Mouse (Mus musculus): ENCODE measurements around the gene Lipi. TPM values are rescaled to one million over a fixed set of nuclear protein-coding genes. Genes with fewer than 3 reads are reported as not detected.

Gene Lipi
- total RNA-seq, 1 experiment, result not detected

- no peak for DNase-seq (ENCODE audit: low read depth, low spot score)
- H3K36me3 ChIP-seq (ENCODE audit: control insufficient read depth, insufficient read depth, low read length, poor library complexity, severe bottlenecking), result no peaks in the 10 kb centered on the region
- H3K9me3 ChIP-seq (ENCODE audit: control insufficient read depth, insufficient read depth, low read depth, low read length), result no peaks in the 10 kb centered on the region
- no peak overlapping the region for H3K4me3 ChIP-seq (ENCODE audit: insufficient read depth in 1 of 2, low read depth in 1 of 2, low read length in 2 of 2, poor library complexity in 1 of 2, severe bottlenecking in 1 of 2)
- no peak overlapping the region for H3K27ac ChIP-seq (ENCODE audit: insufficient read depth, low read depth, low read length, poor library complexity, severe bottlenecking)
- no peak for TF ChIP-seq MAFK (IDR thresholded peaks at IDR 0.05; ENCODE audit: insufficient read depth, low read depth, low read length)
- TF ChIP-seq ZNF384 (IDR thresholded peaks at IDR 0.05; ENCODE audit: low read depth, low read length), result no peak
- TF ChIP-seq HCFC1 (IDR thresholded peaks at IDR 0.05; ENCODE audit: borderline replicate concordance, insufficient read depth, low read length), result no peak
- TF ChIP-seq ZC3H11A (IDR thresholded peaks at IDR 0.05; ENCODE audit: borderline replicate concordance, low read depth, low read length), result no peak
- no peak for TF ChIP-seq CHD2 (IDR thresholded peaks at IDR 0.05; ENCODE audit: low read depth, low read length)
- no peaks in the 10 kb centered on the region for H3K4me1 ChIP-seq (ENCODE audit: control insufficient read depth in 2 of 2, insufficient read depth in 2 of 2, low read length in 2 of 2, poor library complexity in 1 of 2)
- in situ Hi-C loops (cut with MboI; ENCODE audit: low sequenced_read_pairs in 2 of 2, unreplicated experiment in 2 of 2), result no loop called here
- H3K9ac ChIP-seq (ENCODE audit: insufficient read depth, low read depth, low read length, poor library complexity, severe bottlenecking), result no peak overlapping the region
These were observed 3.6 kb downstream of the Lipi start for GRCm38 (mm10) chr16:75582279-75582678.

GRCm38 (mm10) chr16:75562910-75563309 is 23.0 kb downstream of the Lipi start:
- no peak overlapping the region for H3K9ac ChIP-seq (ENCODE audit: insufficient read depth, low read depth, low read length, poor library complexity, severe bottlenecking)
- no peak overlapping the region for H3K27ac ChIP-seq (ENCODE audit: insufficient read depth, low read depth, low read length, poor library complexity, severe bottlenecking)
- no peaks in the 10 kb centered on the region for H3K36me3 ChIP-seq (ENCODE audit: control insufficient read depth, insufficient read depth, low read length, poor library complexity, severe bottlenecking)
- no peaks in the 10 kb centered on the region for H3K4me1 ChIP-seq (ENCODE audit: control insufficient read depth in 2 of 2, insufficient read depth in 2 of 2, low read length in 2 of 2, poor library complexity in 1 of 2)
- TF ChIP-seq MAFK (IDR thresholded peaks at IDR 0.05; ENCODE audit: insufficient read depth, low read depth, low read length) (no peak), ZC3H11A (IDR thresholded peaks at IDR 0.05; ENCODE audit: borderline replicate concordance, low read depth, low read length) (no peak), CHD2 (IDR thresholded peaks at IDR 0.05; ENCODE audit: low read depth, low read length) (no peak), HCFC1 (IDR thresholded peaks at IDR 0.05; ENCODE audit: borderline replicate concordance, insufficient read depth, low read length) (no peak), ZNF384 (IDR thresholded peaks at IDR 0.05; ENCODE audit: low read depth, low read length) (no peak)
- in situ Hi-C loops (cut with MboI; ENCODE audit: low sequenced_read_pairs in 2 of 2, unreplicated experiment in 2 of 2), result no loop called here
- DNase-seq (ENCODE audit: low read depth, low spot score), result no peak
- no peak overlapping the region for H3K4me3 ChIP-seq (ENCODE audit: insufficient read depth in 1 of 2, low read depth in 1 of 2, low read length in 2 of 2, poor library complexity in 1 of 2, severe bottlenecking in 1 of 2)
- no peaks in the 10 kb centered on the region for H3K9me3 ChIP-seq (ENCODE audit: control insufficient read depth, insufficient read depth, low read depth, low read length)

GRCm38 (mm10) chr16:75545310-75545709 is 40.6 kb downstream of the Lipi start:
- in situ Hi-C loops (cut with MboI; ENCODE audit: low sequenced_read_pairs in 2 of 2, unreplicated experiment in 2 of 2), result no loop called here
- Histone ChIP-seq H3K9me3 (ENCODE audit: control insufficient read depth, insufficient read depth, low read depth, low read length) (no peaks in the 10 kb centered on the region), H3K4me1 (ENCODE audit: control insufficient read depth in 2 of 2, insufficient read depth in 2 of 2, low read length in 2 of 2, poor library complexity in 1 of 2) (no peaks in the 10 kb centered on the region), H3K4me3 (ENCODE audit: insufficient read depth in 1 of 2, low read depth in 1 of 2, low read length in 2 of 2, poor library complexity in 1 of 2, severe bottlenecking in 1 of 2) (no peak overlapping the region), H3K27ac (ENCODE audit: insufficient read depth, low read depth, low read length, poor library complexity, severe bottlenecking) (no peak overlapping the region), H3K9ac (ENCODE audit: insufficient read depth, low read depth, low read length, poor library complexity, severe bottlenecking) (no peak overlapping the region), H3K36me3 (ENCODE audit: control insufficient read depth, insufficient read depth, low read length, poor library complexity, severe bottlenecking) (no peaks in the 10 kb centered on the region)
- no peak for TF ChIP-seq ZNF384 (IDR thresholded peaks at IDR 0.05; ENCODE audit: low read depth, low read length)
- no peak for TF ChIP-seq MAFK (IDR thresholded peaks at IDR 0.05; ENCODE audit: insufficient read depth, low read depth, low read length)
- TF ChIP-seq HCFC1 (IDR thresholded peaks at IDR 0.05; ENCODE audit: borderline replicate concordance, insufficient read depth, low read length), result no peak
- no peak for TF ChIP-seq ZC3H11A (IDR thresholded peaks at IDR 0.05; ENCODE audit: borderline replicate concordance, low read depth, low read length)
- no peak for TF ChIP-seq CHD2 (IDR thresholded peaks at IDR 0.05; ENCODE audit: low read depth, low read length)
- DNase-seq (ENCODE audit: low read depth, low spot score), result no peak

- in situ Hi-C loops (cut with MboI; ENCODE audit: low sequenced_read_pairs in 2 of 2, unreplicated experiment in 2 of 2), result no loop called here
- H3K36me3 ChIP-seq (ENCODE audit: control insufficient read depth, insufficient read depth, low read length, poor library complexity, severe bottlenecking), result no peaks in the 10 kb centered on the region
- no peak overlapping the region for H3K27ac ChIP-seq (ENCODE audit: insufficient read depth, low read depth, low read length, poor library complexity, severe bottlenecking)
- no peak overlapping the region for H3K9ac ChIP-seq (ENCODE audit: insufficient read depth, low read depth, low read length, poor library complexity, severe bottlenecking)
- H3K4me1 ChIP-seq (ENCODE audit: control insufficient read depth in 2 of 2, insufficient read depth in 2 of 2, low read length in 2 of 2, poor library complexity in 1 of 2), result no peaks in the 10 kb centered on the region
- TF ChIP-seq MAFK (IDR thresholded peaks at IDR 0.05; ENCODE audit: insufficient read depth, low read depth, low read length), result no peak
- no peak for TF ChIP-seq CHD2 (IDR thresholded peaks at IDR 0.05; ENCODE audit: low read depth, low read length)
- no peak for TF ChIP-seq ZNF384 (IDR thresholded peaks at IDR 0.05; ENCODE audit: low read depth, low read length)
- H3K4me3 ChIP-seq (ENCODE audit: insufficient read depth in 1 of 2, low read depth in 1 of 2, low read length in 2 of 2, poor library complexity in 1 of 2, severe bottlenecking in 1 of 2), result no peak overlapping the region
- DNase-seq (ENCODE audit: low read depth, low spot score), result no peak
- H3K9me3 ChIP-seq (ENCODE audit: control insufficient read depth, insufficient read depth, low read depth, low read length), result no peaks in the 10 kb centered on the region
These were observed 47.9 kb downstream of the Lipi start for GRCm38 (mm10) chr16:75537784-75538565.

All from ES-E14 (cell line).